Mouse (Mus musculus): Measurements from ENCODE around the gene Fmod.

Gene Fmod

DNA sequence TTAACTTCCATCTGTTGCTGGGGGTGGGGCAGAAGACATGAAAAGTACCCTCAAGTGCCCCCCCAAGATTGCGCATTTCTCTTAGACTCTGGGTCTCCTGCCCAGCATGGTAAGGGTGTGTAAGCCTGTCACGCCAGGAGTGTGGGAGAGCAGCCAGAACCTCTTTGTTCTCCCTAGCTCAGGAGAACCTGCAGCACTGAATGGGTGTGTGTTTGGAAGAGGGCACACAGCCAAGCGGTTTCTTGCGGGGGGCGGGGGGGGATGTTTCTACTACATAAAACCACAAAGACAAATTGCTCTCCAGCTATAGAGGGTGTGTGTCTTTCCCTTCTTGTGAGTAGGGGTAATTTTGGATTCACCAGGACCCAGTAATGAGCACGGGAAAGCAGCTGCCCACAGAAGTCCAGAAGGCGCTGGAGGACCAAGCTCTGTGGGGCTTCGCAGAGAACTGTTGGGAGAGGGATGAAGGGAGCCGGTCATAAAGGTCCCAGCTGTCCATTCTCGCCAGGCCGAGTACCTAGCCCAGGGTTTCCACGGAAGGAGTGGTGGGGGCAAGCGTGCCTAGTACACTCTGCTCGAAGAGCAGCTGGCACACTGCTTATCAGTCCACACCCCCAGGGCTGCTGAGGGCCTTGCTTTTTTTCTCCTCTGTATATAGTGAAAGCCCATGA is 59.3 kb downstream of the Fmod start:
- DNase-seq (ENCODE audit: low spot score) = no peak

DNA sequence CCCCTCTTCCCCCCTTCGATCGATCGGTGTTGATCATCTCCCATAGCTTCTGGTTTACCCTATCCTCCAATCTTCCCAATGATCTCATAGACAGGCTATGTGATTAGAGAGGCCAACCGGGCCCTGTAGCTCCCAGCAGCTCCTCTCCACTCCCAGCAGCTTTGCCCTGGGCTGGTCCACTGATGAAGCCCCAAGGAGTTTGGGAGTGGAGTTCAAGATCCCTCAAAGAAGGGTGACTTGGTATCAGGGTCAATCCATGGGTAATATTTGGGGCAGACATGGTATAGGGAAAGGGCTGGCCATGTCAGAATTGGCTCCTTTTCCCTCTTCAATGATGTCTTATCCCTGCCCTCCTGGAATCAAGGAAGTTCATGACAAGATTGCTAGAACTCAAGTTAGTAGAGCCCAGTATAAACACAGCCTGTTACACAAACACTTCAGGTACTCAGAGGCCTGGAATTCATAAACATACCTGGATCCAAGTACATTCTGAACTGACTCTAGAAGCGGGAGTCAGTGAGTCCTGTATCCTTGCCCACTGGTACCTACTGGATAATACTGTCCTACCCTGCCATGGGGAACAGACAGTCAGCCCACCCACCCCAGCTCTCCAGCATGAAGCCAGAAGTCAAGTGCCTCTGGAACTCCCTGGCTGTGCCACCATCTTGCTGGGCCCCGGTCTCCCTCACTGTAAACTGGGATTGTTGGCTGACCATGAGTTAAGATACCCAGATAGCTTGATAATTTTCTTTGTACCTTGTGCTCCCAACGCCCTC is 60.2 kb downstream of the Fmod start:
- no peak for DNase-seq (ENCODE audit: low spot score)
